Comparison of ENCODE assay signal across 19 mouse cellular contexts in the genomic region with DNA sequence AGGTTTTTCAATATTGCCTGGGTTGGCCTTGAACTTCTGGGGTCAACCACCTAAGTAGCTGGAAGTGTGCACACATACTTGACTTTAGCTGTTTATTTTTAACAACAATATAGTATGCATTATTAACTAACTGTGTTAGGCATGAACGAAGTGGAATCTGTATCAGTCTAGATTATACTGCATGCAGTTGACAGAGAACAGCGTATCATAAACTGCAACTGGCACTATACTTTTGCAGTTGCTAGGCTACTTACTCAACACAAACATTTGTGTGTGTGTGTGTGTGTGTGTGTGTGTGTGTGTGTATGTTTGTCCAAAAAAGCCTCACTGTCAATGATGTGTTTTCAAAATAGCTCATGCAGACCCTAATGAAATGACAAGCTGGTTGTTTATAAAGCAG.
DNase-seq lines count a peak whose midpoint lies in the region; ATAC-seq and TF ChIP-seq lines count a peak whose summit lies in the region.
"Had no signal": no experiment of that assay in that cellular context is flagged by ENCODE, and none has a peak within 500 bp of the region (broad histone marks: within the 10 kb centered on the region; RNA-seq: fewer than 3 reads in every experiment).

No protein-coding gene starts in this region.

- no peaks in the 10 kb centered on the region for H3K4me1 ChIP-seq in hindbrain, postnatal 0 days (ENCODE audit: insufficient read depth, low read length)
- H3K4me1 ChIP-seq in hindbrain, embryonic 13.5 days (replicated peaks): no peaks in the 10 kb centered on the region
- no peaks in the 10 kb centered on the region for H3K4me1 ChIP-seq in lung, embryonic 15.5 days
- no peaks in the 10 kb centered on the region for H3K4me1 ChIP-seq in intestine, embryonic 15.5 days (replicated peaks)
- H3K4me1 ChIP-seq: hindbrain, embryonic 12.5 days had no signal

- H3K36me3 ChIP-seq in hindbrain, postnatal 0 days (ENCODE audit: insufficient read depth, low read length): no peaks in the 10 kb centered on the region
- no peaks in the 10 kb centered on the region for H3K36me3 ChIP-seq in hindbrain, embryonic 13.5 days
- H3K36me3 ChIP-seq in lung, embryonic 15.5 days: no peaks in the 10 kb centered on the region
- H3K36me3 ChIP-seq in intestine, embryonic 15.5 days: no peaks in the 10 kb centered on the region
- H3K36me3 ChIP-seq: hindbrain, embryonic 12.5 days had no signal

- no peaks in the 10 kb centered on the region for H3K27me3 ChIP-seq in hindbrain, postnatal 0 days (ENCODE audit: insufficient read depth, low read length)
- H3K27me3 ChIP-seq in hindbrain, embryonic 13.5 days: no peaks in the 10 kb centered on the region
- H3K27me3 ChIP-seq in lung, embryonic 15.5 days: no peaks in the 10 kb centered on the region
- H3K27me3 ChIP-seq in intestine, embryonic 15.5 days (replicated peaks): no peaks in the 10 kb centered on the region
- H3K27me3 ChIP-seq: hindbrain, embryonic 12.5 days had no signal

- H3K4me3 ChIP-seq in hindbrain, postnatal 0 days (ENCODE audit: low read length): no peak overlapping the region
- no peak overlapping the region for H3K4me3 ChIP-seq in hindbrain, embryonic 13.5 days
- H3K4me3 ChIP-seq in lung, embryonic 15.5 days: no peak overlapping the region
- no peak overlapping the region for H3K4me3 ChIP-seq in intestine, embryonic 15.5 days (replicated peaks)
- H3K4me3 ChIP-seq: gastrocnemius, adult 2 months; hindbrain, embryonic 12.5 days had no signal

- no peak overlapping the region for H3K4me2 ChIP-seq in hindbrain, postnatal 0 days (ENCODE audit: low read depth, low read length)
- H3K4me2 ChIP-seq in hindbrain, embryonic 13.5 days: no peak overlapping the region
- no peak overlapping the region for H3K4me2 ChIP-seq in lung, embryonic 15.5 days
- no peak overlapping the region for H3K4me2 ChIP-seq in intestine, embryonic 15.5 days (replicated peaks)
- H3K4me2 ChIP-seq: heart, embryonic 11.5 days; hindbrain, embryonic 12.5 days had no signal

- WGBS in hindbrain, postnatal 0 days: 44% methylated on average over 2 of the region's 2 CpGs
- 83% methylated on average over 2 of the region's 2 CpGs for WGBS in hindbrain, embryonic 13.5 days
- 50% methylated on average over 2 of the region's 2 CpGs for WGBS in lung, embryonic 15.5 days
- WGBS in intestine, embryonic 15.5 days: 46% methylated on average over 2 of the region's 2 CpGs
- 15% methylated on average over 2 of the region's 2 CpGs for WGBS in large intestine, adult 2 months

- no peak for TF ChIP-seq CTCF in hindbrain, postnatal 0 days (IDR thresholded peaks at IDR 0.05; ENCODE audit: low read depth)

- no peak overlapping the region for H3K27ac ChIP-seq in hindbrain, postnatal 0 days
- H3K27ac ChIP-seq in hindbrain, embryonic 13.5 days: no peak overlapping the region
- no peak overlapping the region for H3K27ac ChIP-seq in lung, embryonic 15.5 days
- no peak overlapping the region for H3K27ac ChIP-seq in intestine, embryonic 15.5 days
- H3K27ac ChIP-seq: gastrocnemius, adult 2 months; hindbrain, embryonic 12.5 days had no signal

- H3K9me3 ChIP-seq in hindbrain, postnatal 0 days (ENCODE audit: low read length): no peaks in the 10 kb centered on the region
- no peaks in the 10 kb centered on the region for H3K9me3 ChIP-seq in hindbrain, embryonic 13.5 days
- H3K9me3 ChIP-seq in lung, embryonic 15.5 days: no peaks in the 10 kb centered on the region
- no peaks in the 10 kb centered on the region for H3K9me3 ChIP-seq in intestine, embryonic 15.5 days
- H3K9me3 ChIP-seq: hindbrain, embryonic 12.5 days had no signal

- ATAC-seq in hindbrain, postnatal 0 days: peak; percentile 24; the same call in 1 of the 2 replicates
- ATAC-seq in hindbrain, embryonic 13.5 days (ENCODE audit: low FRiP score): no peak
- peak; percentile 19; the same call in 1 of the 2 replicates for ATAC-seq in lung, embryonic 15.5 days (ENCODE audit: borderline replicate concordance, extremely low read depth, low FRiP score, low TSS enrichment)
- peak; percentile 34; the same call in 1 of the 2 replicates for ATAC-seq in intestine, embryonic 15.5 days
- ATAC-seq: forebrain, embryonic 14.5 days; forebrain, postnatal 0 days had no signal

- DNase-seq in hindbrain, postnatal 0 days (ENCODE audit: low spot score): no peak
- DNase-seq in lung, adult 18-20 months: no peak
- peak; percentile 14 for DNase-seq in large intestine, adult 2 months (ENCODE audit: low read depth, low spot score)
- no peak for DNase-seq in kidney, postnatal 10 days
- DNase-seq: adrenal gland, postnatal 10 days; adrenal gland, postnatal 36 days; cerebellum, adult 18-20 months; cerebellum, adult 9-10 months; cerebellum, postnatal 14 days; forebrain, postnatal 0 days; gastrocnemius, adult 2 months; gastrocnemius, postnatal 14 days; heart, adult 11 months had no signal

- no peak overlapping the region for H3K9ac ChIP-seq in hindbrain, postnatal 0 days (replicated peaks; ENCODE audit: low read length)
- no peak overlapping the region for H3K9ac ChIP-seq in hindbrain, embryonic 13.5 days
- H3K9ac ChIP-seq in lung, embryonic 15.5 days: no peak overlapping the region
- H3K9ac ChIP-seq in intestine, embryonic 15.5 days: no peak overlapping the region
- H3K9ac ChIP-seq: forebrain, postnatal 0 days; hindbrain, embryonic 12.5 days had no signal
